Mouse (Mus musculus) gonadal fat pad, adult 2 months (tissue): ENCODE data around the gene Kat7. TPM values are rescaled to one million over a fixed set of nuclear protein-coding genes. Genes with fewer than 3 reads are reported as not detected.

ENCODE experiments used
- DNase-seq: peaks from one replicate; pipeline ENCODE4 v3.0.0-alpha.2; 2012; ENCODE audit warnings: low read depth
- polyA plus RNA-seq: library from polyadenylated mRNA; depleted of rRNA; stranded (reverse); fragments of >200 nt; gene quantifications from 2 replicates; pipeline ENCODE4 v1.2.3, GENCODE M21; 2012

Kat7 gene
- polyA plus RNA-seq, 1 experiment = 33.8 TPM

GRCm38 (mm10) chr11:95279061-95279659 lies 30.9 kb downstream of the Kat7 start:
- no peak for DNase-seq

DNA sequence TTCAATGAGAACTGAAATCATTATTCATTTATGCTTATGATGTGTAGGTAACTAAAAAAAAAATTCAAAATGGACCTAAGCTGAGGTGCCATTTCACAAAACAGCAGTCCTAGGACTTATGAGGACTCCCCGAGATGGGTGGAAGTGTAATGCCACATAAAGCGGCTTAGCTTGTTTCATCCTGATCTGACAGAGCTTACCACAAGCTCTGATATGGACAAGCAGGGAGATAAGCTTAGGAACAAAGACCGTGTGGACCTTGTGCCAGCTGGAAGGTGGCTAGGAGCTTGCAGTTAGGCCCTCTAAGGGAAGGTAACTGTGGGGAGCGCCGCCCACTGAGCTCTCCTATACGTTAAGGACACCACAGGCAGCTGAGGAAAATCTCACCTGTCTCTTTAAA lies 34.0 kb downstream of the Kat7 start:
- no peak for DNase-seq

DNA sequence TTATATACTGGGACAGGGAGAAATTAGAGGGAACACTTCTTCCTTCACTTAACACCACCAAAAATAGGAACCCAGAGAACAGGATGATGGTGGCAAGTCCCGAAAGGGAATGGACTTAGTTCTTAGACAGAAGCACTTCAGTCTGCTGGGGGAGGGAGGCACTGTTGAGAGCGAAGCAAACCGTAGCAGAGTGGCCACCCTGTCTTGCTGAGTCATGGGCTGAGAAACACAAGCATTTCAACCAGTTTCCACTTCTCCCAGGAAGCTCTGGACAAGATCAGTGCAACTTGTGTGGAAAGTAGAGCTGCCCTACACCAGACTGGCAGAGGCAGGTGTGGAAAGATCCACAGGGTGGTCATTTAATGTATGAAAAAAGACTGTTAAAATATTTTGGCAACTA lies 35.4 kb downstream of the Kat7 start:
- no peak for DNase-seq

- no peak for DNase-seq
Measured at GRCm38 (mm10) chr11:95273661-95274060, 36.4 kb downstream of the Kat7 start.

- no peak for DNase-seq
Measured at GRCm38 (mm10) chr11:95266540-95267245, 43.4 kb downstream of the Kat7 start.

DNA sequence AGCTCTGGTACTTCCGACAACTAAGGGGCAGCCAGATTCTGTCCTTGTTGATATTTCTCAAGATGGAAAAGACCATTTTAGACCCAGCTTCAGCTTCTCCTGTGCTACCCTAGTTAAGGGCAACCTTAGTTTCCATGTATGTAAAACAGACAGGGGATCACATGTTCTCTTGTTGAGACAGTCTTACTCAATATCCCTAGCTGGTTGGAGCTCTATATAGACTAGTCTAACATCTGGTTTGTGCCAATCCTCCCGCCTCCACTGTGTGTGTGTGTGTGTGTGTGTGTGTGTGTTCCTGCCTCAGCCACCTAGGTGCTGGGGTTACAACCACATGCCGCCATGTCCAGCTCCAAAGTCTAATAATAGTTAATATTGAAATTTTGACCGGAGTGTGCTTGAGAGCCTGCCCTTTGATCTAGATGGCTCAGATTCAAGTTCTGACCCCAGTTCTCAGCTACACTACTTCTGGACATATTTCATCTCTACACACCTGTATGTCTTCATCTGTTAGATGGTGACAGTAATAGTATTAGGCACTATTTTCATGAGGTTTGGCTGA lies 45.5 kb downstream of the Kat7 start:
- DNase-seq = no peak

- no peak for DNase-seq
Measured at GRCm38 (mm10) chr11:95263816-95264454, 46.1 kb downstream of the Kat7 start.

DNA sequence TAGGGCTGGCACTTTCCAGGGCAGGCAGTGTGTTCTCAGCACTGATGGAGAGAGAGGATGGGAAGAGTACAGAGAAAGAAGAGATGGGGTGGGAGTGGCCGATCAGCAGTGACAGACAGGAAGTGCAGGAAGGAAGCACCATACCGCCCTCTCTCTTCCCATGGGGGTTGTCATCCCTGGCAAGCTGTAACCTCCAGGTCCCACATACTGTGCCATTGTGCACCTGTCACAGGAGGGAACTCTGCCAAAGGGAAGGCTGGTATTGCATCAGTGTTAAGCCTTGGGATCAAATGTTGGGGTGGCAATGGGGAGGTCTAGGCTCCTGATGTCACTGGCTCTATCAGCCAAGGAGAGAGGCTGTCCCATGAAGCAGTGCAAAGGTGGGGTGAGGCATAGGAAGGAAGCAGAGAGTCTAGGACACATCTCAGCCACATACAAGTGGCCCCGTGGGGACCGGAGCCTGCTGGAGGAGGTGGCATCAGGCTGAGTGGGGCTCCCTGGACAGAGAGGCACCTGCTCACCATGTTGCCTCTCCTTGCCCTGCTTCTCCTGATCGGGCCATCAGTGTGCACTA lies 48.8 kb downstream of the Kat7 start, which contains the start of gene Tac4:
Gene Tac4, plus strand, starts transcription at position 352 of the 574 bp plus-strand sequence.
- DNase-seq = no peak

GRCm38 (mm10) chr11:95259088-95259849 lies 50.8 kb downstream of the Kat7 start:
- no peak for DNase-seq

DNA sequence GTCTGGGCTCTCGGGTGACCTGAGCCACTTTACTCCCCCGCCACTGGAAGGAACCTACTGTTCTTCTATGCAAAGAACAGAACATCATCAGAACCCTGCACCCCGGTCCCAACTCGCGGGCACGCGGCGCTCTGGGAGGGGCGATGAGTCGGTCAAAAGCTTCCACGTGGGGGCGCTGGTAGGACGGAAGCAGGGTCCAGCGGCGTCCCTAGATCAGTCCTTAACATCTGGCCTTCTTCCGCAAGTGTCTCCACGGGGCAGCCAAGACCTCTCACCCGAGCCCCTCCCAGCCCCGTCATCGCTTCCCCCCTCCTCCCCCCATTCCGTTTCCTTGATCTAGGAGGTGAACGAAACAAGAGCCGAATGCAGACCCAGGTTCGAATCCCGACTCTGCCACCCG lies 51.6 kb downstream of the Kat7 start:
- DNase-seq = no peak

GRCm38 (mm10) chr11:95257930-95258329 lies 52.1 kb downstream of the Kat7 start:
- no peak for DNase-seq

DNA sequence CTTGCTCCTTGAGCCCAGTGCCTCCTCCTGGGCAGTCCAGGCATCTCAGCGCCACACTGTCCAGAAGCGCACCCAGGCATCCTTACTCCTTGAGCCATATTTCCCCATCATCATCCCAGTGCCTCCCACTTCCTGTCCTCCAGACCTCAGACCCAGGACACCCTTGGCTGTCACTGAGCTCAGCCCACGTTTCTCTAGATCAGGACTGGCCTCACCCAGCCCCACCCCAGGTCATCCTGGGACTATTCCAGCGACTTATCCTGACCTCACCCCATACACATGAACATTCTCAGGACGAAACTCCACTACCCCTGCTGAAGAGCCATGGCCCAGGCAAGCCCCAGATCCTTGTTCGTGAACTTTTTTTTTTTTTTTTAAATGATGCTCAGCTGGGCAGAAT lies 54.3 kb downstream of the Kat7 start:
- no peak for DNase-seq

GRCm38 (mm10) chr11:95254165-95254564 lies 55.9 kb downstream of the Kat7 start:
- no peak for DNase-seq

DNA sequence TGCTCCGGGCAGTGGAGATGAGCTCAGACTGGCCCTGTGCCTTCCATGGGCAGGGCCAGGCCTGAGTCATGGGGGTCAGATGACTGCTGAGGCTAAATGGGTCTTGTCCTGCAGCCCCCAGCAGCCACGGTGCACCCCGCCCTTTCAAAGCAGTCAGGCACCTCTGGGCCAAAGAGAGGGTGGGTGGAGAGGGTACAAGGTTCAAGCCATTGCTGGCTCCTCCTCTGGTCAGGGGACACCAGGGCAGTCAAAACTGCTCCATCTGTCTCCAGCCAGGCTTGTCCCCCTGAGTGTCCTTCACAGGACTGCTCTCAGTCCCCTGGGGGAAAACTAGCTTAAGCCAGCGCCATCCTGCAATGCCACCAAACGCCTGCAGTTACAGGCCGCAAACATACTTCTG lies 57.9 kb downstream of the Kat7 start:
- no peak for DNase-seq

- DNase-seq = no peak
Measured at GRCm38 (mm10) chr11:95251295-95251694, 58.8 kb downstream of the Kat7 start.

- DNase-seq = no peak
Measured at GRCm38 (mm10) chr11:95250110-95250509, 59.9 kb downstream of the Kat7 start.

DNA sequence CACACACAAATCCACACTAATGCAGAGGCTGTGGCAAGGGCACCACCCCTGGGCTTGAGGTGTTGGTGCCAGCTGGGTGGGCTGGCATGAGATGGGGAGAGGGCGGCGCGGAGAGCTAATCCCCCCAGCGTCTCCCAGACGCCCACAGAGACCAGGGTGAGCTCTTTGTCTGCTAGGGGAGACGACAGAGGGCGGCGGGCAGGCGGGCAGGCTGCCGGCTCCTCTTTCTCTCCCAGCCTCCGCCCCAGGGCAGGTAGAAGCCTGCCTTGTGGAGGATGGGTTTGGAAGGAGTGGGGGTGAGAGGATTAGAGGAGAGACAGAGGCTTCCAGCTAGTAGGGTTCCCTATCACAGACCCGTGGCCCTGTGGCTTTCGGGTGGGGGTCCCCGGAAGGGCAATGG lies 63.0 kb downstream of the Kat7 start:
- no peak for DNase-seq

- no peak for DNase-seq
Measured at GRCm38 (mm10) chr11:95245456-95245855, 64.6 kb downstream of the Kat7 start.

- no peak for DNase-seq
Measured at GRCm38 (mm10) chr11:95242653-95243052, 67.4 kb downstream of the Kat7 start.

- no peak for DNase-seq
Measured at GRCm38 (mm10) chr11:95238477-95238876, 71.6 kb downstream of the Kat7 start.

DNA sequence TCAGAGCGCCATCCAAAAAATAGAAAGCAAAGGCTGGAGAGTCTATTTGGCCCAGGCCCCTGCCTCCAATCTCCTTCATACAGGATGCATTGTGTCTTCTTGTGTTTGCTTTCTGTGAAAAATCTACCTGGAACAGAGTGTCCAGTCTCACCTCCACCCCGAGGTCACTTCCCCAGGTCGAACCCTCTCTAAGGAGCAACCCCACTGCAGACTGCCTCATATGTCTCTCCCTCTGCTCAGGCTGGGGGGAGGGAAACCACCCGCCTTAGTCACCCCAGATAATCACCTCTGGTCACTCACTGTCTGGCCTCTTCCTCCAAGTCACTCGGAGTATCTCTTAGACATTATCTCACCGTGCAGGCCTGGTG lies 77.7 kb downstream of the Kat7 start:
- DNase-seq = no peak
